ENCODE assay signal across 10 mouse cellular contexts in the genomic region with DNA sequence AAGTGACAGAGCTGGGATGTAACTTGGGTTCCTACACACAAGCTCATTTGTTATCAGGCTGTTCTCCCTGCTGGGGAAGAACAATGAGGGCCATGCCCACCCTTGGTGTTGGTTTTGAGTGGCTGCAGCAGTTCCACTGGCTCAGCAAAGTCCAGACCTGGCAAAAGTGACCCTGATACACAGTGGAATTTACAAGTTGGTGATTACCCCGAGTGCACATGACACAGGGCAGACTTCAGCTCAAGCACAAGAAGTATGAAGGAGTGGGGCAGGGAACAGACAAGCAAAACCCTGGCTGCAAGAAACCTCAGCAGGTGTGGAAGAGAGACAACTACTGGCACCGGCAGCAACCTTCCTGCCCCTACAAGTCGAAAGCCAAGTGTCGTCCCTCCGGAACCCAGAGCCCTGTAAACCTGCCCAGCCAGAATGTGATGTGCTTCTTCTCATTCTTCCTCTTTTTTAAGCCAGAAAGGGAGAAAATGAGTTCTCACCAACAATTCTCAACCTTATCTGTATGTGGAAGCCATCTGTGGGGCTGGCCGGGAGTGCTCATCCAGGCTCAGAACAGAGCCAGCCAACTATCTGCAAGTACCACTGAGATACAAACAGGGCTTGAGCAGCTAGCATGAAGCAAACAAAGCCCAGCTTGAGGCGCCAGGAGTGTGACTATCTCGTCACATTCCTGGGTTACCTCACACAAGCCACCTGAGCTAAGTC. TPM values are rescaled to one million over a fixed set of nuclear protein-coding genes. Genes with fewer than 3 reads are reported as not detected.
DNase-seq lines count a peak whose midpoint lies in the region; ATAC-seq and TF ChIP-seq lines count a peak whose summit lies in the region.
"Had no signal": no experiment of that assay in that cellular context is flagged by ENCODE, and none has a peak within 500 bp of the region (broad histone marks: within the 10 kb centered on the region; RNA-seq: fewer than 3 reads in every experiment).

No protein-coding gene starts in this region.

- no peaks in the 10 kb centered on the region for H3K9me3 ChIP-seq in lung, embryonic 14.5 days (ENCODE audit: low read depth, low read length)
- H3K9me3 ChIP-seq in kidney, embryonic 15.5 days (replicated peaks) = no peaks in the 10 kb centered on the region
- no peaks in the 10 kb centered on the region for H3K9me3 ChIP-seq in midbrain, embryonic 15.5 days

- TF ChIP-seq CTCF in lung, embryonic 14.5 days (IDR thresholded peaks at IDR 0.05; ENCODE audit: low read depth) = no peak
- TF ChIP-seq CTCF in embryonic fibroblast, embryonic 13.5 days (IDR thresholded peaks at IDR 0.05; ENCODE audit: borderline replicate concordance, insufficient read depth, low read length) = no peak

- no peak for ATAC-seq in lung, embryonic 14.5 days (ENCODE audit: insufficient read depth)
- ATAC-seq in kidney, embryonic 15.5 days (replicated peaks; ENCODE audit: low FRiP score) = no peak
- no peak for ATAC-seq in midbrain, embryonic 15.5 days (replicated peaks)

- peaks cover 28% of the 10 kb centered on the region for H3K36me3 ChIP-seq in lung, embryonic 14.5 days (ENCODE audit: insufficient read depth)
- H3K36me3 ChIP-seq in kidney, embryonic 15.5 days = peaks cover 26% of the 10 kb centered on the region
- H3K36me3 ChIP-seq in midbrain, embryonic 15.5 days (replicated peaks) = peaks cover 15% of the 10 kb centered on the region

- WGBS in lung, embryonic 14.5 days = 62% methylated on average over 8 of the region's 8 CpGs
- WGBS in kidney, embryonic 15.5 days = 77% methylated on average over 8 of the region's 8 CpGs
- 70% methylated on average over 8 of the region's 8 CpGs for WGBS in midbrain, embryonic 15.5 days

- peaks cover 10% of the 10 kb centered on the region for H3K4me1 ChIP-seq in lung, embryonic 14.5 days (ENCODE audit: insufficient read depth)
- peaks cover 25% of the 10 kb centered on the region for H3K4me1 ChIP-seq in embryonic fibroblast, embryonic 13.5 days (ENCODE audit: control insufficient read depth, insufficient read depth, low read length)
- peaks cover 43% of the 10 kb centered on the region for H3K4me1 ChIP-seq in kidney, embryonic 15.5 days
- peaks cover 14% of the 10 kb centered on the region; the same call in 1 of the 2 replicates for H3K4me1 ChIP-seq in midbrain, embryonic 15.5 days

- DNase-seq in lung, embryonic 14.5 days = no peak
- DNase-seq in lung, postnatal 36 days = no peak
- DNase-seq in left cerebral cortex, postnatal 14 days (ENCODE audit: low spot score in 2 of 2) = no peak
- no peak for DNase-seq in layer of hippocampus, postnatal 10 days (ENCODE audit: low spot score in 2 of 2)
- no peak for DNase-seq in urinary bladder, postnatal 10 days (ENCODE audit: low spot score)
- DNase-seq: gastrocnemius, postnatal 10 days had no signal

- intact Hi-C loops in left cerebral cortex, postnatal 14 days (cut with DNase I) = no loop called here

- H3K27ac ChIP-seq in lung, embryonic 14.5 days (ENCODE audit: low read depth) = peak overlapping the region; percentile 65; the same call in 1 of the 2 replicates
- peak overlapping the region; percentile 79 for H3K27ac ChIP-seq in embryonic fibroblast, embryonic 13.5 days (ENCODE audit: insufficient read depth, low read length)
- H3K27ac ChIP-seq in kidney, embryonic 15.5 days = peak overlapping the region; percentile 57
- H3K27ac ChIP-seq in midbrain, embryonic 15.5 days = peak overlapping the region; percentile 27; the same call in 1 of the 2 replicates

- H3K4me3 ChIP-seq in lung, embryonic 14.5 days (ENCODE audit: low read depth, low read length) = no peak overlapping the region
- H3K4me3 ChIP-seq in embryonic fibroblast, embryonic 13.5 days (ENCODE audit: insufficient read depth, low read length) = no peak overlapping the region
- no peak overlapping the region for H3K4me3 ChIP-seq in kidney, embryonic 15.5 days (replicated peaks)
- no peak overlapping the region for H3K4me3 ChIP-seq in midbrain, embryonic 15.5 days
- H3K4me3 ChIP-seq: myocyte had no signal

- no peak overlapping the region for H3K4me2 ChIP-seq in lung, embryonic 14.5 days
- H3K4me2 ChIP-seq in kidney, embryonic 15.5 days = no peak overlapping the region
- H3K4me2 ChIP-seq in midbrain, embryonic 15.5 days = no peak overlapping the region

- no peaks in the 10 kb centered on the region for H3K27me3 ChIP-seq in lung, embryonic 14.5 days (ENCODE audit: insufficient read depth, low read length)
- no peaks in the 10 kb centered on the region for H3K27me3 ChIP-seq in kidney, embryonic 15.5 days
- no peaks in the 10 kb centered on the region for H3K27me3 ChIP-seq in midbrain, embryonic 15.5 days (replicated peaks)

- H3K9ac ChIP-seq in lung, embryonic 14.5 days = no peak overlapping the region
- H3K9ac ChIP-seq in kidney, embryonic 15.5 days = no peak overlapping the region
- H3K9ac ChIP-seq in midbrain, embryonic 15.5 days = 0 out of 2 replicates have a peak overlapping the region, but pooled peaks have one; percentile 1

- TF ChIP-seq POLR2A in embryonic fibroblast, embryonic 13.5 days (IDR thresholded peaks at IDR 0.05; ENCODE audit: low read depth, low read length) = no peak

RNA-seq across cellular contexts. Expression of a gene that starts 8.3 kb away (rescaled TPM):
- 0.46 and 0.97 TPM in 2 replicates for polyA plus RNA-seq in lung, embryonic 14.5 days (2014; fragmentation: Nextera tagmentation; extraction: Ambion mirVana)
- not detected in 2 replicates for polyA plus RNA-seq in embryonic fibroblast, embryonic 13.5 days (2011; ENCODE audit: insufficient read length, low read depth, missing spikeins)
- 0.27 TPM in 1 of 2 replicates, not detected in the other for polyA plus RNA-seq in kidney, embryonic 15.5 days (2015; fragmentation: Nextera tagmentation; extraction: Ambion mirVana)
- not detected in 2 replicates for polyA plus RNA-seq in midbrain, embryonic 15.5 days (2015; fragmentation: Nextera tagmentation; extraction: Ambion mirVana)
- not detected for total RNA-seq in left cerebral cortex, postnatal 14 days (2021)
- not detected for total RNA-seq in layer of hippocampus, postnatal 10 days (2021)
- total RNA-seq: gastrocnemius, postnatal 10 days had no signal

RNA-seq across cellular contexts. Expression of a gene that starts 9.7 kb away (rescaled TPM):
- polyA plus RNA-seq in lung, embryonic 14.5 days (2014; fragmentation: Nextera tagmentation; extraction: Ambion mirVana) = 68.9 and 73.6 TPM in 2 replicates
- 31.1 and 34.1 TPM in 2 replicates for polyA plus RNA-seq in embryonic fibroblast, embryonic 13.5 days (2011; ENCODE audit: insufficient read length, low read depth, missing spikeins)
- 60.9 and 68.1 TPM in 2 replicates for polyA plus RNA-seq in kidney, embryonic 15.5 days (2015; fragmentation: Nextera tagmentation; extraction: Ambion mirVana)
- 67.2 and 70.2 TPM in 2 replicates for polyA plus RNA-seq in midbrain, embryonic 15.5 days (2015; fragmentation: Nextera tagmentation; extraction: Ambion mirVana)
- 10 to 100 TPM; 63.2 to 64.1 TPM for total RNA-seq in left cerebral cortex, postnatal 14 days (2021)
- 10 to 100 TPM; 61.6 to 66.2 TPM for total RNA-seq in layer of hippocampus, postnatal 10 days (2021)

RNA-seq across cellular contexts. Expression of a gene that starts 16.1 kb away (rescaled TPM):
- 49.9 and 51.3 TPM in 2 replicates for polyA plus RNA-seq in lung, embryonic 14.5 days (2014; fragmentation: Nextera tagmentation; extraction: Ambion mirVana)
- polyA plus RNA-seq in embryonic fibroblast, embryonic 13.5 days (2011; ENCODE audit: insufficient read length, low read depth, missing spikeins) = 163 and 168 TPM in 2 replicates
- polyA plus RNA-seq in kidney, embryonic 15.5 days (2015; fragmentation: Nextera tagmentation; extraction: Ambion mirVana) = 29.5 and 32.3 TPM in 2 replicates
- polyA plus RNA-seq in midbrain, embryonic 15.5 days (2015; fragmentation: Nextera tagmentation; extraction: Ambion mirVana) = 39.3 and 40.9 TPM in 2 replicates
- 100 to 1,000 TPM; 159 to 161 TPM for total RNA-seq in left cerebral cortex, postnatal 14 days (2021)
- total RNA-seq in layer of hippocampus, postnatal 10 days (2021) = 100 to 1,000 TPM; 152 to 165 TPM

RNA-seq across cellular contexts. Expression of a gene that starts 17.9 kb away (rescaled TPM):
- 3.1 and 3.3 TPM in 2 replicates for polyA plus RNA-seq in lung, embryonic 14.5 days (2014; fragmentation: Nextera tagmentation; extraction: Ambion mirVana)
- polyA plus RNA-seq in embryonic fibroblast, embryonic 13.5 days (2011; ENCODE audit: insufficient read length, low read depth, missing spikeins) = 3.5 and 7.8 TPM in 2 replicates
- polyA plus RNA-seq in kidney, embryonic 15.5 days (2015; fragmentation: Nextera tagmentation; extraction: Ambion mirVana) = 2.8 and 3.6 TPM in 2 replicates
- polyA plus RNA-seq in midbrain, embryonic 15.5 days (2015; fragmentation: Nextera tagmentation; extraction: Ambion mirVana) = 3.5 TPM in 2 replicates
- total RNA-seq in left cerebral cortex, postnatal 14 days (2021) = 1 to 10 TPM; 1.9 to 2.0 TPM
- total RNA-seq in layer of hippocampus, postnatal 10 days (2021) = 1 to 10 TPM; 1.2 to 1.9 TPM

RNA-seq across cellular contexts. Expression of a gene that starts 29.7 kb away (rescaled TPM):
- polyA plus RNA-seq in lung, embryonic 14.5 days (2014; fragmentation: Nextera tagmentation; extraction: Ambion mirVana) = not detected in 2 replicates
- 1.1 TPM in 1 of 2 replicates, not detected in the other for polyA plus RNA-seq in embryonic fibroblast, embryonic 13.5 days (2011; ENCODE audit: insufficient read length, low read depth, missing spikeins)
- 0.27 and 0.40 TPM in 2 replicates for polyA plus RNA-seq in kidney, embryonic 15.5 days (2015; fragmentation: Nextera tagmentation; extraction: Ambion mirVana)
- 0.70 and 0.99 TPM in 2 replicates for polyA plus RNA-seq in midbrain, embryonic 15.5 days (2015; fragmentation: Nextera tagmentation; extraction: Ambion mirVana)
- total RNA-seq in left cerebral cortex, postnatal 14 days (2021) = under 1 TPM; 0.19 to 0.33 TPM
- total RNA-seq in layer of hippocampus, postnatal 10 days (2021) = under 1 TPM; 0.54 to 0.57 TPM

Comparison
In these comparisons a context has a peak if more than half of its experiments do, and no peak if none do; other contexts are left out.
1. H3K27ac ChIP-seq: peak in every context shown above with its lines; median percentile 79 in embryonic fibroblast, embryonic 13.5 days; 65 in lung, embryonic 14.5 days; 57 in kidney, embryonic 15.5 days; 27 in midbrain, embryonic 15.5 days.